Mouse (Mus musculus) ES-Bruce4 (cell line): Measurements from ENCODE around the gene Mrps25. TPM values are rescaled to one million over a fixed set of nuclear protein-coding genes. Genes with fewer than 3 reads are reported as not detected.

Experiments
- H3K27ac ChIP-seq: 2 replicates; pipeline ENCODE4 v1.5.1; 2012; ENCODE audit warnings: low read length, inconsistent platforms; ENCODE audit not compliant: insufficient read depth
- H3K27me3 ChIP-seq: 2 replicates; pipeline ENCODE4 v1.6.1; 2012; ENCODE audit warnings: mild to moderate bottlenecking, low read length, inconsistent platforms; ENCODE audit not compliant: control insufficient read depth, poor library complexity, insufficient read depth, severe bottlenecking
- H3K36me3 ChIP-seq: 2 replicates; pipeline ENCODE4 v1.6.1; 2012; ENCODE audit warnings: inconsistent platforms, mild to moderate bottlenecking, low read length, moderate library complexity; ENCODE audit not compliant: control insufficient read depth, poor library complexity, insufficient read depth, severe bottlenecking
- H3K4me1 ChIP-seq: one replicate; pipeline ENCODE4 v1.8.1; 2011; ENCODE audit warnings: low read length; ENCODE audit not compliant: control insufficient read depth, insufficient read depth
- H3K4me3 ChIP-seq: 2 replicates; pipeline ENCODE4 v1.5.1; 2011; ENCODE audit warnings: low read depth, mild to moderate bottlenecking, low read length
- H3K9ac ChIP-seq: 2 replicates; pipeline ENCODE4 v1.6.1; 2012; ENCODE audit warnings: low read depth, mild to moderate bottlenecking, inconsistent platforms; ENCODE audit not compliant: poor library complexity, severe bottlenecking
- H3K9me3 ChIP-seq: replicated peaks from 2 replicates; pipeline ENCODE4 v1.6.1; 2012; ENCODE audit warnings: mild to moderate bottlenecking, low read length, inconsistent platforms; ENCODE audit not compliant: control insufficient read depth, poor library complexity, insufficient read depth, severe bottlenecking
- CTCF ChIP-seq: IDR thresholded peaks from one replicate; pipeline ENCODE4 v1.8.1; 2011; ENCODE audit warnings: low read depth, low read length
- EP300 ChIP-seq: IDR thresholded peaks from 2 replicates; pipeline ENCODE4 v1.6.1; 2011; ENCODE audit warnings: low read depth, low read length; ENCODE audit not compliant: insufficient read depth
- POLR2A ChIP-seq: IDR thresholded peaks from one replicate; pipeline ENCODE4 v1.8.1; 2011; ENCODE audit warnings: low read length; ENCODE audit not compliant: insufficient read depth
- polyA plus RNA-seq: library from polyadenylated mRNA; stranded (reverse); fragments of >200 nt; gene quantifications from 2 replicates; pipeline ENCODE4 v1.2.4, GENCODE M21; 2011; ENCODE audit warnings: low read depth; ENCODE audit not compliant: missing spikeins, insufficient read depth, insufficient read length

Gene Mrps25
- polyA plus RNA-seq, 1 experiment, result 74.3 TPM

DNA sequence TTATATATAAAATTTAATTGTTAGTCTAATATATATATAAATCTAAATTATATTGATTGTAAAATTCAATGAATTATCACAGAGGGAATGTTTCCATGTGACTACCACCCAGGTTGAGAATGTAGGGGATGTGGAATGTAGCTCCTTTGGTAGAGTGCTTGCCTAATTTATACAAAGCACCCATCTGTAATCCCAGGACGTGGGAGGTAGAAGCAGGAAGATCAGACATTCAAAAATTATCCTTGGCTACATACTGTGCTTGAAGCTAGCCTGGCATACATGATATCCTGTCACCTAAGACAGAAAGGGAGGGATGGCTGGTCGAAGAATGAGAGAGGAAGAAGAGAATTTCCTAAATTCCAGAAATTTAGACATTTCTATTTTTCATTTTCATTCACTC, 47.5 kb downstream of the Mrps25 start:
- no peak for TF ChIP-seq CTCF
- no peak for TF ChIP-seq POLR2A
- no peak for TF ChIP-seq EP300
- Histone ChIP-seq H3K4me1 (no peaks in the 10 kb centered on the region), H3K27ac (no peak overlapping the region), H3K36me3 (no peaks in the 10 kb centered on the region; the same call in none of the 2 replicates), H3K9me3 (no peaks in the 10 kb centered on the region), H3K4me3 (no peak overlapping the region), H3K27me3 (no peaks in the 10 kb centered on the region), H3K9ac (no peak overlapping the region)

DNA sequence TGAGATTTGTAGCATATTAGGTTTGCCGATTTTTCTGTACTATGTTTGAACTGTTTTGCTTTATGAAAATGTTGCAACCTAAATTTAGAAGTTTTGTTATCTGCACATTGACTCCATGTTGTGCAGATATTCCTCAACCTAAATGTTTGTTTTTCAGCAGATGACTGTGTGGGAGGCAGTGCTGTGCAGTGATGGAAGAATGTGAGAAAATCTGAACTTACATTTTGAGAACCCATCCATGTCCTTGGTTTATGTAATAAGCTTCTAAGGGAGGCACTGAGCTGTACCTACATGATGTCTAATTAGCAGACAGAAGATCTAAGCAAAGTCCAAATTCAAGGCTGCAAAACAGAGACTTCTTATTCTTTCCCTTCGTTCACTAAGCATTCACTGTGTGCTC, 50.2 kb downstream of the Mrps25 start:
- H3K9me3 ChIP-seq, result no peaks in the 10 kb centered on the region
- H3K27ac ChIP-seq, result no peak overlapping the region
- H3K9ac ChIP-seq, result no peak overlapping the region
- H3K4me3 ChIP-seq, result no peak overlapping the region
- no peaks in the 10 kb centered on the region for H3K4me1 ChIP-seq
- no peaks in the 10 kb centered on the region for H3K36me3 ChIP-seq
- TF ChIP-seq POLR2A, result no peak
- no peak for TF ChIP-seq EP300
- no peak for TF ChIP-seq CTCF
- H3K27me3 ChIP-seq, result no peaks in the 10 kb centered on the region

DNA sequence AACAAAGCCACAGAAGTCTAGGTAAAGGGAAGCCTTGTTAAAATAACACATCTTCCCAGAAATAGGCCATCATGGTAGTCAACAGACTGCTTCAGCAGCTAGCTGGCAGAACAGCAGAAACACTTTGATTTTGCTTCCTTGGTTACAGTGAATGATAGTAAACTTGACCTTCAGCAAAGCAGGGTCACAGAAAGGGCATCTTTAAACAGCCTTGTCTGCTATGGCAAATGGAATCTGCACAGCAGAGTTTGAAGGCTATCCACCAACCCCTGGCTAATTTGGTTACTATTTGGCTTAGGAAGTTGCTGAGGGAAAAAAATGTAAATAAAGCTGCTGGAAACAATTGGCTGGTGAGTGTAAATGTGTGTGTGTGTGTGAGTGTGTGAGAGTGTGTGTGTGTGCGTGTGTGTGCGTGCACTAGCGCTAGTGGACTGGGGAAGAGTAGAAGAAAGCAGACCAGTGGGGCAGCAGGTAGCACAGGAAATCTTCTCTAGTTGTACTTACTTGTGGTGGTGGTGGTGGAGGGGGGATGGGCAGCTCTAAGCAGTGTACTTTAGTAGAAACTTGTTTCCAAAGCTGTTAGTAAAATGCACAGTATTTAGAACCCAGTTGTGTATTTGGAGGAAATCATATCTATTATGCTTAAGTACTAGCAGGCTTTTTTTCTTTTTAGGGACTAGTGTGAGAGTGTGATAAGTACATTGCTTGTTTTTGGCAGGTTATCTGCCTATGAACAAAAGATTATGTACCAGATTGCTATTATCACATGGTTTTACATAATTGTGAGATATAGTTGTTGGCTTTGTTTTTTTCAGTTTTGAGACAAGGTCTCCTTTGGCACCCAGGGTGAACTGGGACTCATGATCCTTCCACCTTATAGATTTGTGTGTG, 51.6 kb downstream of the Mrps25 start:
- H3K4me1 ChIP-seq, result no peaks in the 10 kb centered on the region
- TF ChIP-seq CTCF, result no peak
- no peak for TF ChIP-seq EP300
- TF ChIP-seq POLR2A, result no peak
- no peak overlapping the region for H3K4me3 ChIP-seq
- H3K36me3 ChIP-seq, result no peaks in the 10 kb centered on the region
- no peaks in the 10 kb centered on the region for H3K9me3 ChIP-seq
- no peak overlapping the region for H3K9ac ChIP-seq
- no peak overlapping the region for H3K27ac ChIP-seq
- H3K27me3 ChIP-seq, result no peaks in the 10 kb centered on the region

DNA sequence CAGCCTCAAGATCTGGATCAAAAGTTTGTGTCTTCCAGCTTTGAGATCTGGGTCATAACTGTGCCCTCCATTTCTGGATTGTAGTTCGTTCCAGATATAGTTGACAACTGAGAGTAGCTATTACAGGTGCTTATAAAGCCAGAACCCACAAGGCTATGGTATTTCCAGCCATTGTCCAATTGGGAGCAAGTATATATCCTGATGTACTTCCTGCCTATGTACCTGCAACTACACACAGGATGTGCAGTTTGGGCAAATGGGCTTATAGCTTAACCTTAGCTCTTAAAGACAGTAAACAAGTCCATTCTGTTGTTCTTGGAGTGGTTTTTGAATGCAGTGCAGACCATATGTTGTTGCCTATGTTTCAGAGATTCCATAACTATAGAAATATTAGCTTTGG, 52.4 kb downstream of the Mrps25 start:
- Histone ChIP-seq H3K4me1 (no peaks in the 10 kb centered on the region), H3K27ac (no peak overlapping the region), H3K9ac (no peak overlapping the region), H3K27me3 (no peaks in the 10 kb centered on the region), H3K36me3 (no peaks in the 10 kb centered on the region), H3K9me3 (no peaks in the 10 kb centered on the region), H3K4me3 (no peak overlapping the region)
- no peak for TF ChIP-seq CTCF
- no peak for TF ChIP-seq EP300
- no peak for TF ChIP-seq POLR2A

DNA sequence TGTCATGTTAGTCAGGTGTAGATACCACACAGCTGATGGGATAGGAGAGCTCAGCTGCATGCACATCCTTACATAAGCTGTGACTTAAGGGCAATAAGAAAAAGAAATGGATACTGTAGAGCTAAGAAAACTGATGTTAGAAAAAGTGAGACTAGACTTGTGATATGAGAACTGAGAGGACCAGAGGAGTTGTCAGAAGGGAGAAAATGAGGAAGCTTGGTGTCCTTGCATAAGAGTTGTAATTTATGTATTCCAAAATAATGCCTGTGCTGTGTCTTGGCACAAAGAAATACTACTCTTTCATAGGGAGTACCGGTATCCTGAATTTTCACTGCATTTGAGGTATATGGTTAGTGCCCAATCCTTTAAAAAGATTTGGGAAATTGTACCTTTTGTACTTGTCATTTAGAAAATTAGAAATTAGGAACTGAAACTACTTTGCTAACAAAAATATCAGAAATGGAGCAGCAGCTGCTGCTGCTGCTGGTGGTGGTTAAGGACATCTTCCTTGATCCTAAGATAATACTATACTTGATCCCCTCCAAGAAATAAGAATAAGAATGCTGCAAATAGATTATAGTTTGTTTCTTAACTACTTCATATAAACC, 56.9 kb downstream of the Mrps25 start:
- H3K27me3 ChIP-seq, result no peaks in the 10 kb centered on the region
- H3K27ac ChIP-seq, result no peak overlapping the region
- H3K9ac ChIP-seq, result no peak overlapping the region
- no peaks in the 10 kb centered on the region for H3K4me1 ChIP-seq
- no peak overlapping the region for H3K4me3 ChIP-seq
- H3K36me3 ChIP-seq, result no peaks in the 10 kb centered on the region
- H3K9me3 ChIP-seq, result no peaks in the 10 kb centered on the region
- no peak for TF ChIP-seq EP300

DNA sequence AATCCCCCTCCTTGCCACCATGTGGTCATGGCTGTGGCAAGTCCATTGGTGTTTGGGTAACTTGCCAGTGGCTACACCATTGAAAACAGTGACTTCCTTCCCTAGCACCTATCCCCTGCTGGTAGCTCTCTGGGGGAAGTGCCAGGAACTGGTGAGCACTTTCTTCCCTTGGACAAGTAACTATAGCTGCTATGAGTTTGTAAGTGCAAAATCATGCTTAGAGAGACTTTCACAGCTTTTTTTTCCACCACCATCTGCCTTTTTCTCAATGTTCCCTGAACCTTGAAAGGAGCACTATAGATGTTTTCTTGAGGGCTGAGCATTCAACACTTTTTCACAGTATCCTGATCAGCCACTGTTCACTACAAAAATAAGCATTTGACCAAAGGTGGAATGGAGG, 59.3 kb downstream of the Mrps25 start:
- H3K36me3 ChIP-seq, result no peaks in the 10 kb centered on the region
- H3K9me3 ChIP-seq, result no peaks in the 10 kb centered on the region
- no peaks in the 10 kb centered on the region for H3K4me1 ChIP-seq
- no peak overlapping the region for H3K9ac ChIP-seq
- no peak overlapping the region for H3K4me3 ChIP-seq
- H3K27me3 ChIP-seq, result no peaks in the 10 kb centered on the region
- H3K27ac ChIP-seq, result no peak overlapping the region
- TF ChIP-seq CTCF (no peak), POLR2A (no peak), EP300 (no peak)

Other genes starting within 250 kb of the Mrps25 start
- 4.1 and 5.1 TPM in 2 replicates for gene Fgd5, start 205.2 kb downstream of the Mrps25 start, polyA plus RNA-seq
- gene Nr2c2, start 92.6 kb downstream of the Mrps25 start, polyA plus RNA-seq, result 29.3 and 31.7 TPM in 2 replicates
- 11.9 and 16.7 TPM in 2 replicates for gene Rbsn, start 30.9 kb upstream of the Mrps25 start, polyA plus RNA-seq
- gene Trh, start 60.6 kb upstream of the Mrps25 start, polyA plus RNA-seq, result 150 and 163 TPM in 2 replicates